Mouse (Mus musculus) right cerebral cortex, postnatal 14 days (tissue): Measurements from ENCODE around the gene Surf1.

Source experiments
- DNase-seq: peaks from one replicate; pipeline ENCODE4 v3.0.0; 2022

Surf1 gene

GRCm38 (mm10) chr2:26915927-26916728 lies at the start of gene Surf1, which contains the start of gene Surf2:
Gene Surf1, minus strand, starts transcription at chr2:26916530.
Gene Surf2, plus strand, starts transcription at chr2:26916367.
- peak; percentile 82 for DNase-seq

- DNase-seq = no peak
Measured at GRCm38 (mm10) chr2:26964724-26965370, 48.5 kb upstream of the Surf1 start.

- DNase-seq = peak; percentile 96
Measured at GRCm38 (mm10) chr2:26963923-26964723, 47.8 kb upstream of the Surf1 start, which contains the start of gene Rexo4. Gene Rexo4, minus strand, starts transcription at chr2:26964386.

GRCm38 (mm10) chr2:26960756-26961155 lies 44.4 kb upstream of the Surf1 start:
- no peak for DNase-seq

- no peak for DNase-seq
Measured at GRCm38 (mm10) chr2:26957488-26957859, 41.1 kb upstream of the Surf1 start.

GRCm38 (mm10) chr2:26956811-26957487 lies 40.6 kb upstream of the Surf1 start:
- no peak for DNase-seq

GRCm38 (mm10) chr2:26954735-26955395 lies 38.5 kb upstream of the Surf1 start:
- DNase-seq = no peak

- DNase-seq = no peak
Measured at GRCm38 (mm10) chr2:26952866-26953265, 36.5 kb upstream of the Surf1 start.

GRCm38 (mm10) chr2:26952193-26952592 lies 35.9 kb upstream of the Surf1 start:
- DNase-seq = no peak

- no peak for DNase-seq
Measured at GRCm38 (mm10) chr2:26951346-26951905, 35.1 kb upstream of the Surf1 start.

GRCm38 (mm10) chr2:26950411-26950810 lies 34.1 kb upstream of the Surf1 start:
- DNase-seq = no peak

- DNase-seq = no peak
Measured at GRCm38 (mm10) chr2:26943253-26943652, 26.9 kb upstream of the Surf1 start.

GRCm38 (mm10) chr2:26941539-26941938 lies 25.2 kb upstream of the Surf1 start:
- DNase-seq = no peak

GRCm38 (mm10) chr2:26936425-26936824 lies 20.1 kb upstream of the Surf1 start:
- DNase-seq = no peak

- no peak for DNase-seq
Measured at GRCm38 (mm10) chr2:26935286-26935685, 19.0 kb upstream of the Surf1 start.

GRCm38 (mm10) chr2:26933304-26934055 lies 17.1 kb upstream of the Surf1 start, which contains the start of the genes Surf4 and Stkld1:
Gene Surf4, minus strand, starts transcription at chr2:26933928.
Gene Stkld1, plus strand, starts transcription at chr2:26934047.
- peak; percentile 95 for DNase-seq

- DNase-seq = no peak
Measured at GRCm38 (mm10) chr2:26932473-26933303, 16.4 kb upstream of the Surf1 start.

- peak; percentile 66 for DNase-seq
Measured at GRCm38 (mm10) chr2:26930390-26930789, 14.1 kb upstream of the Surf1 start.

- DNase-seq = no peak
Measured at GRCm38 (mm10) chr2:26927745-26928476, 11.6 kb upstream of the Surf1 start.
